Mouse (Mus musculus) hindlimb bud, embryonic 11.5 days (tissue): ENCODE data around the gene Srp68.
"Not testable (repeated sequence)": the region's sequence is repeated elsewhere in the genome, so short reads cannot be mapped to it uniquely, and the experiment has no call there.

Experiments used
- DNase-seq: peaks from one replicate; pipeline ENCODE4 v3.0.0-alpha.2; 2012; ENCODE audit warnings: low read depth, low spot score; ENCODE audit errors: extremely low spot score

The Srp68 gene

GRCm38 (mm10) chr11:116283982-116284381 lies 10.0 kb upstream of the Srp68 start:
- DNase-seq: no peak

DNA sequence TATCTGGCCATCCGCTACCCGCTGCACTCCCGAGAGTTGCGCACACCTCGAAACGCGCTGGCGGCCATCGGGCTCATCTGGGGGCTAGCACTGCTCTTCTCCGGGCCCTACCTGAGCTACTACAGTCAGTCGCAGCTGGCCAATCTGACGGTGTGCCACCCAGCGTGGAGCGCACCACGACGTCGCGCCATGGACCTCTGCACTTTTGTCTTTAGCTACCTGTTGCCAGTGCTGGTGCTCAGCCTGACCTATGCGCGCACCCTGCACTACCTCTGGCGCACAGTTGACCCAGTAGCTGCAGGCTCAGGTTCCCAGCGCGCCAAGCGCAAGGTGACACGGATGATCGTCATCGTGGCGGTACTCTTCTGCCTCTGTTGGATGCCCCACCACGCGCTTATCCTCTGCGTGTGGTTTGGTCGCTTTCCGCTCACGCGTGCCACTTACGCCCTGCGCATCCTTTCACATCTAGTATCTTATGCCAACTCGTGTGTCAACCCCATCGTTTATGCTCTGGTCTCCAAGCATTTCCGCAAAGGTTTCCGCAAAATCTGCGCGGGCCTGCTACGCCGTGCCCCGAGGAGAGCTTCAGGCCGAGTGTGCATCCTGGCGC lies 9.0 kb upstream of the Srp68 start:
- no peak for DNase-seq

DNA sequence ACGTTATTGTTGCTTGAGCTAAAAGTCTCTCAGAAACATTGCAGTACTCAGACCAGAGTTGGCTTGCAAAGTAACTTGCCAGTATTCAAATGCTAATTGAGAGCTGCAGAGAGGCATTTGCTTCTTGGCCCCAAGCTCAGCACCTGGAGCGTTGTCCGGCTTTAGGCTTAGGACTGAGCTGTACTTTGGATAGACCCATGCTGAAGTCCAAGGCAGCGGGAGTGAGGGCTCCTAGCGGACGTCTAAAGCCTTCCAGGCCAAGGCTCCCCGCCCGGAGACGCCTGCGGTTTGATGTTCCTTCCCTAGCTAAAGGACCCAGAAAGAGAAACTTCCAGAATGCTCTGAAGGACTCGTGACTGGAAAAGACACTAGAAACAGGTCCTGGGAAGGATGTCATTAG lies 8.1 kb upstream of the Srp68 start:
- DNase-seq: no peak

DNA sequence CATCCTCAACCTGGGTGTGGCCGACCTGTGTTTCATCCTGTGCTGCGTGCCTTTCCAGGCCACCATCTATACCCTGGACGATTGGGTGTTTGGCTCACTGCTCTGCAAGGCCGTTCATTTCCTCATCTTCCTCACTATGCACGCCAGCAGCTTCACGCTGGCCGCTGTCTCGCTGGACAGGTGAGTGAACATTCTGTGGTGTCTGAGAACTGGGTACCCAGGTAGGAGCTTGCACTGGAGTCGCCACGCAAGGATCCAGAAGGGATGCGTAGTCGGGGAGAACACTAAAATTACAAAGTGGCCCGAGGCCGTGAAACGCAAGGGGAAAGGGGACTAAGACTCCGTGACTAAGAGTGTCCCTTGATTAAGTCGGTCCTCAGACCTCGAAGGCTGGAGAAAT lies 7.7 kb upstream of the Srp68 start:
- DNase-seq: no peak

DNA sequence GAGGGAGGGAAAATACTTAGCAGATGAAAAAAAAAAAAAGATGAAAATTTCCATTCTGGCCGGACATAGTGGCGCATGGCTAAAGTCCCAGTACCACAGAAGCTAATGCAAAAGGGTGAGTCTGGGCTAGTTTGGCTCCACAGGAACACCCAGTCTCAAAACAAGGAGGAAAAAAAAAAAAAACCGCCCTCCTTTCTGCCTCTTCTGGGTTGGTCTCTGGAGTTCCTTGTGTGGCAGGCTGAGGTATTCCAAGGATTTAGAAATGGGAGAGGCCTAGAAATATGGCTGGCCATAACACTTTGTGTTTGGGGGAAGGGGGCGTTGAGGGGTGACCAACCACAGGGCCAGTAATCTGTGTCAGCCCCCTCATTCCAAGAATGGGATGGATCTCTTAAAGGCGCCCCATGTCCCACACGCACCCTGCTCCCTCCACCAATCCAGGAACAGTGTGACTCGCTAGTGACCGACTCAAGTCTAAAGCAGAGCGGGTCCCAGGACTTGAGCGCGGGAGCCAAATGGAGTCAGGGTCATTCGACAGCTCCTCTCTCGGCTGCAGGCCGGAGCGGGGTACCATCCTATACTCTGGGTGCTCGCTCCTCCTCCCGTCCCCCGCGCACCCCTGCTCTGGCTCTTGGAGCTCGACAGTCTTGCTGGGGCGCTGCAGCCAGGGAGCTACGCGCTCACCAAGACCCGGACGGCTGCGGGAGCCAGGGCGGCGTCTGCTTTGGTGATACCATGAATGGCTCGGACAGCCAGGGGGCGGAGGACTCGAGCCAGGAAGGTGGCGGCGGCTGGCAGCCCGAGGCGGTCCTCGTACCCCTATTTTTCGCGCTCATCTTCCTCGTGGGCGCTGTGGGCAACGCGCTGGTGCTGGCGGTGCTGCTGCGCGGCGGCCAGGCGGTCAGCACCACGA lies 7.0 kb upstream of the Srp68 start, which contains the start of gene Galr2:
Gene Galr2, plus strand, starts transcription at position 189 of the 913 bp plus-strand sequence.
- DNase-seq: no peak

DNA sequence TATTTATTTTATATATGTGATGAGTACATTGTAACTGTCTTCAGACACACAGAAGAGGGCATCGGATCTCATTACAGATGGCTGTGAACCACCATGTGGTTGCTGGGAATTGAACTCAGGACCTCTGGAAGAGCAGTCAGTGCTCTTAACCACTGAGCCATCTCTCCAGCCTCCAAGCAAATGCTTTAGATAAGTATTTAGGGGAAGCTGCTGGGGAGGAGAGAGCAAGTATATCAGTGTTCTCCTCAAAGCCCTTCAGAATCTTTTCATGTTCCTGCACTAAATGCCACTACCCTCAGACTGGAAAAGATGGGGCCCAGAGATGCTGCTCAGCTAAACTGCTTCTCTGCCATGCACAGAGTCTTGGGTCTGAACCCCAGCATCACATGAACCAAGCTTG lies 3.2 kb upstream of the Srp68 start:
- not testable (repeated sequence) for DNase-seq

DNA sequence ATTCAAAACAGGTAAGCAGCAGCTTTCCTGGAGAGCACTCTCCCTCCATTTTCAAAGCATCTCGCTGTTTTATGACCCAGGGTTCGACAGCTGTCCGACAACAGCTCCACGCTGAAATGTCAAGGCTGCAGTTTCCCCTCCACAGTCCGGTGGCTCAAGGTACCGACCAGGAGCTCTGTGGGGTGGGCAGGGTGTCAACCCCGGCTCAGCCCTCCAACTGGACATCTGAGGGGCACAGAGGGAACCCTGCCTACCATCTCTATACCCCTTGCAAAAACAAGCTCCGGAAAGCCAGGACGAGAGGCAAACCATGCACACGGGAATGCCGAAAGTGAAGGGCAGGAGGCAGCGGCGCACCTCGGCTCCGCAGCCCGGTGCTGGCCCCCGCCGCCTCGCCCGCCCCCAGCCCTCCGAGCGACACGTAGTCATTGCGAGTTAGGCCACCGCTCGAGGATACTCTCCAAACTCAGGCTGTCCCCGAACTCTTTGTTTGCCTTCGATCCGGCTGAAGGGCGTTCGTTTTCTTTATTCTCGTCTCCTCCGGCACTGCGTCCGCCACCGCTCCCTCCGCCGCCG lies 460 bp downstream of the Srp68 start:
- DNase-seq: no peak

GRCm38 (mm10) chr11:116272589-116273468 lies 1.2 kb downstream of the Srp68 start:
- DNase-seq: no peak

GRCm38 (mm10) chr11:116269560-116269959 lies 4.5 kb downstream of the Srp68 start:
- DNase-seq: no peak

DNA sequence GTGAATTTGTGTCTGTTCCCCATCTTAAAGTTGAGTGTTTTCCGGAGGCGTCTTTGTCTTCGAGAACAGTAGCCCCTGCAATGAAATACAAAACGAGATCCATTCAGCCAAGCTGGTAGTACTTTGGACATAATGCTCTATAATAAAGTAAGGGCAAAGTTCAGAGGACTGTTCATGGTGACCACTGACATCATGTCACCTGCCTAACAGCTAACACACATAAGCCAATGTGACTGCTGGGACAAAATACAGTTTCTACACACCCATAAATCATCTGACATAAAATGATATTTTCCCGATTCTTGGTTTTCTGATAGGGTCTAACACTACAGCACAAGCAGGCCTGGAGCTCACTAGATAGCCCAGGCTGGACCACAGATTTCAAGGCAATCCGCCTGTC lies 5.7 kb downstream of the Srp68 start:
- DNase-seq: no peak

GRCm38 (mm10) chr11:116267637-116268036 lies 6.4 kb downstream of the Srp68 start:
- no peak for DNase-seq

DNA sequence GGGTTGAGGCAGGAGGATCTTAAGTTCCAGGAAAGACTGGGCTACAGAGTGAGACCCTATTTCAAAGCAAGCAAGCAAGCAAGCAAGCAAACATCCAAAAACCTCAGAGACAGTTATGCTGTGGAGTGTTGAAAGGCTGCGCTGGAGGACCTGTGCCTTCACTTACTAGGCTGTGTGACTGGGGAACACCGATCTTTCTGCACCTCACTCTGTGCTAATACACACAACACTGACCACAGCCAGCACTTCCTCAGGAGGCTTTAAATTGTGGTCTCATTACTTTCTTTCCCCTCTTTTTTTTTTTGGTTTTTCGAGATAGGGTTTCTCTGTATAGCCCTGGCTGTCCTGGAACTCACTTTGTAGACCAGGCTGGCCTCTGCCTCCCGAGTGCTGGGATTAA lies 8.2 kb downstream of the Srp68 start:
- no peak for DNase-seq

DNA sequence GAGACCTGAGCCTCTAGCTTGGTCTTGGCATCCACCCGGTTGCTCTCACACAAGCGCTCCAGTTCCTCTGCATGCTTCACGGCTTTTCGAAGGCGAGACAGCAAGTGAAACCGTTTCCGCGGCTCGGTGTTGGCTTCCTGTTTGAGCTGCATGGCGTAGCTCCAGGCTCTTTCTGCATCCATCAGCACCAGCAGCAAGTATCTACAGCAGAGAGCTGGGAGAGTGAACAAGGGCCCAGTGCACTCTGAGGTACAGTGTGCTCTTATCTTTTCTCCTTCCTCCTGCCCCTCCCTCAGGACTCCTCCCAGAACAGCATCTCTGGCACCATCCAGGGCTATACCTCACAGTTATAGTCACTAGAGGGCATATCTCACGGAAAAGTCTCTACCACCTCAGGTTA lies 8.7 kb downstream of the Srp68 start:
- no peak for DNase-seq

DNA sequence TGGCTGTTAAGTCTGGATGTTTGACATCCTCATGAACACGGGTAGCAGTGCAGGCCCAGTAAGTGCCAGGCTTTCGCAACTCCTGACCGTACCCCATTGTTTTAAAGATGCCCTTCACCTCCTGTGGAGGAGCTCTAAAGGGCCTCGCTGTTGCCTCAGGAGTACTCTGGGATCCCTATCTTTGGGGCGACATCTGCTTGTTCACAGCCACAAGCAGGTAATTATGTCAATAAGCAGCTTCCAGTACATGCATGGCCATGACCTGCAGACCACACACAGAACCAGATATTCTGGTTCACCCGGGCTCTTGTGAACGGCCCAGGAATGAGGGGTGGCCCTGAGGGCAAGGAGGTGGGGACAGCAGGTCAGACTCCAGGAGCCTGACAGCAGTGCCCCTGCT lies 13.8 kb downstream of the Srp68 start:
- no peak for DNase-seq

DNA sequence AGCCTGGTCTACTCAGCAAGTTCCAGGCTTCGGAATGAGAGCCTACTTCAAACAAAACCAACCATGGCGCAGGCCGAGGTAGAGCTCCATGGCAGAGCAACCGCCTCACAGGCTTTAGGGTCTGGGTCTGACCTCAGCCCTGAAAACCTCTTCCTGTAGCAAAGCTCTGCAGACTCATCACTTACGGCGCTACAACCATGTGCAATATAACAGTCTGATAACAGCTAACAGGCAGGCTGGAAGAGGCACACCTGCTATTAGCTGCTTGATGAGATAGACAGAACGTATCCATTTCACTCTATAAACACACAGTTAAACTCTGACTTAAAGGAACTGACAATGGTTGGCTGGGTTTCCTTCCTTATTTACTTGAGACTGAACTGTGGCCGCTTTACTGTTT lies 14.6 kb downstream of the Srp68 start:
- no peak for DNase-seq

DNA sequence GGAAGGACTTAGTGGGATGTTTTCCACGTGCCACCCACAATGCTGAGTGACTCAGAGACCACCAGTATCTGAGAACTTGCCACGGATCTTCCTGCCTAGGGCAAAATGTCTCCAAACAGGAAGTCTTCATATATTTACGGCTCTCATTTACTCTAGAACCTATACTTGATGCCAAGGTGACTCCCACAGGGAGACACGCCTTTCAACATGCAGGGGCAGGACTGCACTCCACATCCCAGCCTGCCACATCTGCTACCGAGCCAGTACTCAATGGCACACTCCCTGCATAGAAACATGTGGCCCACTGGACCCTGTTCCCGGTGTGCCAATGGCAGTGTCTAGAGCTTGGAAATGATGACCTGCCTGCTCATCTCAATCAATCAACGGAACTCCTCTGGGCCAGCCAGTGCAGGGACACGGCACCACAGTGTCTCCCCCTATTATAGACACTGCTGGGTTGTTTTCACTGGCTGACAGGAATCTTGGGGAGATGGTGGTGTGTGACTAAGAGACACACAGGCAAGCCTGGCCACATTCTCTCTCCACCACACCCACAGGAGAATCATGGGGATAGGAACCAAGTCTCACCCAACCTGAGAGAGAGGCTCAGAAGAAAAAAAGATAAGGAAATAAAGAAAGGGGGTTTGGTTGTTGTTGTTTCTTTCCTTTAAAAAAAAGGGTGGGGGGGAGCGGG lies 17.9 kb downstream of the Srp68 start:
- no peak for DNase-seq

GRCm38 (mm10) chr11:116255090-116255981 lies 18.7 kb downstream of the Srp68 start:
- DNase-seq: no peak

- DNase-seq: no peak
These were observed 19.4 kb downstream of the Srp68 start for GRCm38 (mm10) chr11:116254627-116255026.

- no peak for DNase-seq
These were observed 20.9 kb downstream of the Srp68 start for GRCm38 (mm10) chr11:116253076-116253600.
